Mouse (Mus musculus) brain, adult 10 weeks (tissue): Measurements from ENCODE around the gene Zfp511. TPM values are rescaled to one million over a fixed set of nuclear protein-coding genes. Genes with fewer than 3 reads are reported as not detected.

Experiments
- polyA plus RNA-seq: library from polyadenylated mRNA; stranded (reverse); fragments of 350-450 nt; fragmentation: Illumina TruSeq; extraction: RNeasy Lipid Tissue Mini Kit (QIAGEN cat#74804); gene quantifications from one replicate; pipeline ENCODE4 v1.2.3, GENCODE M21; 2015; ENCODE audit warnings: low read depth, low replicate concordance

Zfp511 gene
- polyA plus RNA-seq: 33.5 TPM

DNA sequence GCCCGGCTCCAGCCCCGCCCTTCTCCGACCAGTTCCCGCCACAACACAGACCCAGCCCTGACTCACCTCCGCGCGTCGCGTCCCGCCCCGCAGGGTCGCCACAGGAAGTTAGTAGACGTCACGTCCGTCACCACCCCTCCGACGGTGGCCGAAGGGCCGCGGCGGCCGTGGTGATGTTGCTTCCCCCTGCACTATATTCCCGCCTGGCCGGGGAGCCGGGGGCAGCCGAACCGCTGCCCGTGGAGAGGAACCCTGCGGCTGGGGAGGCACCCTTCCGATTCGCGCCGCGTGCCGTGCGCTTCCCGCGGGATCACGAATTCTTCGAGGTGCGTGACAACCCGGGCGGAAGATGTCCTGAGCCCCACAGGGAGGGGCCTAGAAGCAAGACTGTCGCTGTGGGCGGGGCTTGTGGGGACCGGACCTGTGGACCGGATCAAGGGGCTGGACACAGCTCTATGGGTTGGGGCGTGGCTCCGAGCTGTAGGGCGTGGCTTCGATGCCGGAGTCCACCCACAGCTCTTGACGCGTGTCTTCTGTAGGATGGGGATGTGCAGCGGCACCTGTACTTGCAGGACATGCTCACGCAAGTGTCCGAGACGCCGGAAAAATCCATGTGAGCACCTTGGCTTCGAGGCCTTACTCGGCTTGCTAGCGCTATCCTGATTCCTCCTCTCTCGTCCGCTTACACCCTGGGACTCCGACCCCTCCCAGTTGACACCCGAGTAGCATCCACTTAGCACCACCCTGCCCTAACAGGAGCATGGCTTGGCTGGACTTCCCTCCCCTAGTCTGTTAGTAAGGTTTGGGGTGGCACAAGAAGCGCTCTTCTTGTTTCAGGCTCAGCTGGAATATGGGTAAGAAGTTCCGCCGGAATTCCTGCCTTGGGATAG lies at the start of gene Zfp511, which contains the start of gene Tubgcp2:
Zfp511 (plus strand) TSS at position 111 of the 890 bp plus-strand sequence.
Tubgcp2 (minus strand) TSS at position 389 of the 890 bp plus-strand sequence.

DNA sequence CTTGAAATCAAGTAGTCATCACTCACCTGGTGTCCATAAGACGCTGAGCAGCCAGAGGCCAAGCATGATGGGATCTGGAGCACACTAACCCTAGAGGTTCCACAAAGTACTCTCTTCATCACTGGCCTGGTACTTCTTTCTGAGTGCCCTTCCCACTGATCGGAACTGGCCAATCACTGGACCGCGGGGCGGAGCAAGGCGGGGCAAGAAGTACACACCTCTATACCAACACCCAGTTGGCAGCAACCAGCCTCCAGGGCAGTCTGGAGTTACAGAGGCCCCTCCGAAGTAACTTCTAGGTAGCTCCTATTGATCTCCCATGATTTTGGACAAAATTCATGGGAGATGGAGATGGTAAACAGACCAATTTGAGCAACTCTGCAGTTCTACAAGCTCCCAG lies 43.8 kb upstream of the Zfp511 start, which contains the start of gene Adam8:
Adam8 (minus strand) TSS at position 157 of the 400 bp plus-strand sequence.

DNA sequence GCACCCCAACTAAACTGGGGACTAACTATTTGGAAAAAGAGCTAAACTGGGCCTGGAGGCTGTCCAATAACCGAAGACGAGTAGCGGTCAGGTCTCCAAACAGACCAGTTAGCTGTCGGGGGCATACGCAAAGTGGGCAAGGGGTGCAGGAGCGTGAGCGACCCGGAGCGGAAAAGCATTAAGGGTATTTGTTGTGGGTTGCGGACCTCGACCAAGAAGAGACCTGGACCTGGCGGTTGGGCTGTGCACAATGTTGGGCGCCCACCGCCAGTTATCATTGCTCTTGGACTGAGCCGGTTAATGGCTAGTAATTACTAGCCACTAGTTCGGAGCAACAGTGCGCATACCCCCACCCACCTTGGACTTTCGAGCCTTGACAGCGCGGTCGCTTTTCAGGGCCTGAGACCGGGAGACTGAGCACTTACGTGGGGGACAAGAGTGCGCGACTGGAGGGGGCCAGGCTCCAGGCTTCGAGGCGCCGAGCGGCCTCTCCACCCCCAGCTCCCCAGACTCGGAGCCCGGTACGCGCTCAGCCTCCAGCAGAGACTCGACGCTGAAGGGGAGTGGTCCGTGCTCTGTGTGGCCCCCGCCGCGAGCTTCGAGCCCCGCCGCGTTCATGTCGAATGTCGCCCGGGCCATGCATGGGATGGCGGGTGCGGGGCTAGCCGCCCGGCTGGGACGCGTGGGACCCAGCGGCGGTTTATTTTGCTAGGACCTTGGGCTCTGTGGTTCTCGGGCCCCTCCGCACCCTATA lies 12.3 kb downstream of the Zfp511 start, which contains the start of gene Msx3:
Msx3 (minus strand) TSS at position 729 of the 754 bp plus-strand sequence.

DNA sequence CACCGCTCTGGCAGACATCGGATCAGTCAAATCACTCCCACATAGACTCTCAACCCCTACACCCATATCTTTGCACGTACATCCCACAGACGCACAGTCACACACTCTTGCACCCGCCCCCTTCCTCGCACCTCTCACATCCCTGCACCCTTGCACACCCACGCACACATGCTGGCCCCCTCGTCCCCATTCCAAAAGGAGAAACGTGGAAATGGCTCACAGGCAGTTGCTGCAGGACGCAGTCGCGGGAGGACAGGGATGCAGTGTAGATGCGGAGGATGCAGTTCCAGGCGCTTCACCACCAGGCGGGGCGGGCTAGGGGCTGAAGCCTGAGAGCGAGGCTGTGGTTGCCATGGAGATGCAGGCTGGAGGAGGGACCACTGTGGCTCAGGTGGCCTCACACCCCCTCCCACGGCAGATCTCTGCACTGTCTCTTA lies 46.1 kb downstream of the Zfp511 start, which contains the start of gene Caly:
Caly (minus strand) TSS at position 307 of the 437 bp plus-strand sequence.

Other genes with a start within 250 kb of the Zfp511 start
- gene Adgra1, start 202.2 kb upstream of the Zfp511 start, polyA plus RNA-seq: 32.8 TPM
- gene Kndc1, start 141.7 kb upstream of the Zfp511 start, polyA plus RNA-seq: 51.5 TPM
- not detected for gene Utf1, start 92.6 kb upstream of the Zfp511 start, polyA plus RNA-seq
- gene 6430531B16Rik, start 57.6 kb upstream of the Zfp511 start, polyA plus RNA-seq: 0.48 TPM
- gene Adam8, start 43.8 kb upstream of the Zfp511 start, polyA plus RNA-seq: 3.3 TPM
- gene Tubgcp2, start 278 bp downstream of the Zfp511 start, polyA plus RNA-seq: 29.0 TPM
- not detected for gene Msx3, start 12.7 kb downstream of the Zfp511 start, polyA plus RNA-seq
- gene Caly, start 46.2 kb downstream of the Zfp511 start, polyA plus RNA-seq: 302 TPM
- not detected for gene Prap1, start 57.0 kb downstream of the Zfp511 start, polyA plus RNA-seq
- 83.3 TPM for gene Fuom, start 66.0 kb downstream of the Zfp511 start, polyA plus RNA-seq
- gene Paox, start 79.4 kb downstream of the Zfp511 start, polyA plus RNA-seq: 7.1 TPM
- gene Echs1, start 80.1 kb downstream of the Zfp511 start, polyA plus RNA-seq: 90.6 TPM
- 28.6 TPM for gene Mtg1, start 101.2 kb downstream of the Zfp511 start, polyA plus RNA-seq
- 96.6 TPM for gene Sprn, start 118.5 kb downstream of the Zfp511 start, polyA plus RNA-seq
- not detected for gene Olfr522, start 128.4 kb downstream of the Zfp511 start, polyA plus RNA-seq
- not detected for gene Olfr523, start 136.8 kb downstream of the Zfp511 start, polyA plus RNA-seq
- gene Olfr524, start 169.6 kb downstream of the Zfp511 start, polyA plus RNA-seq: not detected
- gene Cd163l1, start 181.9 kb downstream of the Zfp511 start, polyA plus RNA-seq: not detected
- gene 5830411N06Rik, start 210.9 kb downstream of the Zfp511 start, polyA plus RNA-seq: not detected